ENCODE assay signal across 10 mouse cellular contexts in genomic region chr1:91533961-91534723, GRCm38 (mm10). TPM values are rescaled to one million over a fixed set of nuclear protein-coding genes. Genes with fewer than 3 reads are reported as not detected.
DNase-seq lines count a peak whose midpoint lies in the region; ATAC-seq and TF ChIP-seq lines count a peak whose summit lies in the region.
"Had no signal": no experiment of that assay in that cellular context is flagged by ENCODE, and none has a peak within 500 bp of the region (broad histone marks: within the 10 kb centered on the region; RNA-seq: fewer than 3 reads in every experiment).

No protein-coding gene starts in this region.

- no peak for DNase-seq in forebrain, embryonic 10.5 days (ENCODE audit: extremely low spot score, low spot score)
- DNase-seq in lung, adult 2 months, result no peak
- DNase-seq in lung, postnatal 14 days, result no peak
- DNase-seq in T-cell, adult 2 months (ENCODE audit: low spot score), result no peak
- no peak for DNase-seq in limb, embryonic 10.5 days (ENCODE audit: low spot score)
- DNase-seq: kidney, adult 11 months had no signal

- no peak overlapping the region for H3K4me3 ChIP-seq in forebrain, embryonic 10.5 days
- no peak overlapping the region for H3K4me3 ChIP-seq in forebrain, embryonic 12.5 days (replicated peaks)
- H3K4me3 ChIP-seq in lung, adult 2 months (replicated peaks; ENCODE audit: extremely low read depth, low read depth, low read length), result no peak overlapping the region
- peak overlapping the region; percentile 37 for H3K4me3 ChIP-seq in bone marrow, adult 2 months (replicated peaks; ENCODE audit: control insufficient read depth, low read depth, low read length)
- peak overlapping the region; percentile 39 for H3K4me3 ChIP-seq in liver, embryonic 16.5 days (ENCODE audit: low read depth, low read length)
- H3K4me3 ChIP-seq in limb, embryonic 10.5 days, result no peak overlapping the region
- H3K4me3 ChIP-seq: midbrain, embryonic 13.5 days had no signal

- TF ChIP-seq CTCF in lung, adult 2 months (IDR thresholded peaks at IDR 0.05; ENCODE audit: insufficient read depth, low read length), result 0 out of 2 replicates have a peak, but pooled peaks have one; percentile 3
- TF ChIP-seq CTCF in bone marrow, adult 2 months (IDR thresholded peaks at IDR 0.05; ENCODE audit: control insufficient read depth, insufficient read depth, low read length), result peak; percentile 60

- H3K9ac ChIP-seq in forebrain, embryonic 12.5 days, result no peak overlapping the region
- peak overlapping the region; percentile 57 for H3K9ac ChIP-seq in liver, embryonic 16.5 days (ENCODE audit: low read depth, low read length)
- H3K9ac ChIP-seq: midbrain, embryonic 13.5 days had no signal

- ATAC-seq in forebrain, embryonic 12.5 days (ENCODE audit: low FRiP score), result no peak
- ATAC-seq in liver, embryonic 16.5 days (ENCODE audit: low read depth), result peak; percentile 5
- ATAC-seq: midbrain, embryonic 13.5 days had no signal

- WGBS in forebrain, embryonic 10.5 days, result 84% methylated on average over 19 of the region's 19 CpGs
- 78% methylated on average over 19 of the region's 19 CpGs for WGBS in forebrain, embryonic 12.5 days
- WGBS in lung, adult 2 months, result 66% methylated on average over 19 of the region's 19 CpGs
- 70% methylated on average over 19 of the region's 19 CpGs for WGBS in bone marrow, adult 2 months
- 62% methylated on average over 19 of the region's 19 CpGs for WGBS in liver, embryonic 16.5 days (ENCODE audit: insufficient replicate concordance)
- 75% methylated on average over 19 of the region's 19 CpGs for whole genome bisulfite sequencing in limb, embryonic 10.5 days

- peaks cover 5% of the 10 kb centered on the region; the same call in 1 of the 2 replicates for H3K4me1 ChIP-seq in forebrain, embryonic 10.5 days
- H3K4me1 ChIP-seq in forebrain, embryonic 12.5 days, result no peaks in the 10 kb centered on the region
- no peaks in the 10 kb centered on the region for H3K4me1 ChIP-seq in lung, adult 2 months (ENCODE audit: control insufficient read depth, insufficient read depth, low read length)
- H3K4me1 ChIP-seq in bone marrow, adult 2 months (ENCODE audit: control insufficient read depth, insufficient read depth, low read length), result no peaks in the 10 kb centered on the region
- peaks cover 45% of the 10 kb centered on the region for H3K4me1 ChIP-seq in liver, embryonic 16.5 days (ENCODE audit: control insufficient read depth, low read depth, low read length)
- H3K4me1 ChIP-seq in limb, embryonic 10.5 days, result 0 out of 2 replicates have a peak, but pooled peaks cover 3% of the 10 kb centered on the region
- H3K4me1 ChIP-seq: midbrain, embryonic 13.5 days had no signal

- no peak for TF ChIP-seq POLR2A in lung, adult 2 months (IDR thresholded peaks at IDR 0.05; ENCODE audit: borderline replicate concordance, extremely low read depth, low read depth, low read length)
- no peak for TF ChIP-seq POLR2A in bone marrow, adult 2 months (IDR thresholded peaks at IDR 0.05; ENCODE audit: borderline replicate concordance, control insufficient read depth, low read depth, low read length)

- peaks cover 7% of the 10 kb centered on the region for H3K36me3 ChIP-seq in forebrain, embryonic 10.5 days (replicated peaks)
- H3K36me3 ChIP-seq in forebrain, embryonic 12.5 days (replicated peaks), result 0 out of 2 replicates have a peak, but pooled peaks cover 7% of the 10 kb centered on the region
- H3K36me3 ChIP-seq in liver, embryonic 16.5 days (ENCODE audit: control insufficient read depth, insufficient read depth), result no peaks in the 10 kb centered on the region
- peaks cover 12% of the 10 kb centered on the region for H3K36me3 ChIP-seq in limb, embryonic 10.5 days

- no peak overlapping the region for H3K4me2 ChIP-seq in forebrain, embryonic 12.5 days
- peak overlapping the region; percentile 59 for H3K4me2 ChIP-seq in liver, embryonic 16.5 days (ENCODE audit: low read depth, low read length)
- H3K4me2 ChIP-seq: midbrain, embryonic 13.5 days had no signal

- peak overlapping the region; percentile 44 for H3K27ac ChIP-seq in forebrain, embryonic 10.5 days
- H3K27ac ChIP-seq in forebrain, embryonic 12.5 days, result no peak overlapping the region
- peak overlapping the region; percentile 86 for H3K27ac ChIP-seq in bone marrow, adult 2 months (ENCODE audit: control insufficient read depth, insufficient read depth, low read depth, low read length, poor library complexity)
- peak overlapping the region; percentile 82 for H3K27ac ChIP-seq in liver, embryonic 16.5 days (ENCODE audit: low read length)
- H3K27ac ChIP-seq in limb, embryonic 10.5 days, result no peak overlapping the region
- H3K27ac ChIP-seq: midbrain, embryonic 13.5 days had no signal

- peaks cover 33% of the 10 kb centered on the region for H3K27me3 ChIP-seq in forebrain, embryonic 10.5 days (ENCODE audit: poor library complexity, severe bottlenecking)
- H3K27me3 ChIP-seq in forebrain, embryonic 12.5 days, result peaks cover 28% of the 10 kb centered on the region
- no peaks in the 10 kb centered on the region for H3K27me3 ChIP-seq in liver, embryonic 16.5 days (ENCODE audit: control insufficient read depth, insufficient read depth, low read depth, low read length)
- H3K27me3 ChIP-seq in limb, embryonic 10.5 days (ENCODE audit: low read depth, poor library complexity, severe bottlenecking), result peaks cover 36% of the 10 kb centered on the region

- no peaks in the 10 kb centered on the region for H3K9me3 ChIP-seq in forebrain, embryonic 10.5 days
- H3K9me3 ChIP-seq in forebrain, embryonic 12.5 days, result no peaks in the 10 kb centered on the region
- H3K9me3 ChIP-seq in liver, embryonic 16.5 days (replicated peaks; ENCODE audit: control insufficient read depth, low read length), result no peaks in the 10 kb centered on the region
- H3K9me3 ChIP-seq in limb, embryonic 10.5 days (replicated peaks), result no peaks in the 10 kb centered on the region
- H3K9me3 ChIP-seq: midbrain, embryonic 13.5 days had no signal

RNA-seq across cellular contexts. Expression of gene Asb1, which starts 6.2 kb away (rescaled TPM):
- 7.3 and 7.4 TPM in 2 replicates for polyA plus RNA-seq in forebrain, embryonic 10.5 days (2016; fragmentation: Nextera tagmentation; extraction: Ambion mirVana)
- polyA plus RNA-seq in forebrain, embryonic 12.5 days (2016; fragmentation: Nextera tagmentation; extraction: Ambion mirVana), result 17.0 and 17.1 TPM in 2 replicates
- polyA plus RNA-seq in lung, adult 2 months (2012; rRNA removed), result 8.7 and 10.9 TPM in 2 replicates
- polyA plus RNA-seq in bone marrow, adult 2 months (2011; ENCODE audit: insufficient read depth, insufficient read length, low replicate concordance, missing spikeins), result 25.8 and 40.9 TPM in 2 replicates
- 9.2 and 9.6 TPM in 2 replicates for polyA plus RNA-seq in liver, embryonic 16.5 days (2015; fragmentation: Nextera tagmentation; extraction: Ambion mirVana)
- polyA plus RNA-seq in limb, embryonic 10.5 days (2016; fragmentation: Nextera tagmentation; extraction: Ambion mirVana), result 6.2 and 6.5 TPM in 2 replicates

RNA-seq across cellular contexts. Expression of gene Traf3ip1, which starts 39.7 kb away (rescaled TPM):
- 13.1 and 13.9 TPM in 2 replicates for polyA plus RNA-seq in forebrain, embryonic 10.5 days (2016; fragmentation: Nextera tagmentation; extraction: Ambion mirVana)
- 12.1 and 13.9 TPM in 2 replicates for polyA plus RNA-seq in forebrain, embryonic 12.5 days (2016; fragmentation: Nextera tagmentation; extraction: Ambion mirVana)
- 16.1 and 20.2 TPM in 2 replicates for polyA plus RNA-seq in lung, adult 2 months (2012; rRNA removed)
- 2.7 and 6.8 TPM in 2 replicates for polyA plus RNA-seq in bone marrow, adult 2 months (2011; ENCODE audit: insufficient read depth, insufficient read length, low replicate concordance, missing spikeins)
- polyA plus RNA-seq in liver, embryonic 16.5 days (2015; fragmentation: Nextera tagmentation; extraction: Ambion mirVana), result 1.5 and 2.0 TPM in 2 replicates
- polyA plus RNA-seq in limb, embryonic 10.5 days (2016; fragmentation: Nextera tagmentation; extraction: Ambion mirVana), result 12.5 and 12.9 TPM in 2 replicates

Comparison
In these comparisons a context has a peak if more than half of its experiments do, and no peak if none do; other contexts are left out.
1. H3K27ac ChIP-seq: peak in forebrain, embryonic 10.5 days (single experiment), bone marrow, adult 2 months (single experiment) and liver, embryonic 16.5 days (single experiment); none in forebrain, embryonic 12.5 days (single experiment) and limb, embryonic 10.5 days (single experiment).
2. H3K4me3 ChIP-seq: peak in bone marrow, adult 2 months (single experiment) and liver, embryonic 16.5 days (single experiment); none in forebrain, embryonic 10.5 days (single experiment), forebrain, embryonic 12.5 days (single experiment), lung, adult 2 months (single experiment) and limb, embryonic 10.5 days (single experiment).